Mouse (Mus musculus): Measurements from ENCODE around the gene Agap1.

- TF ChIP-seq CTCF (IDR thresholded peaks at IDR 0.05): no peak
- no peak for TF ChIP-seq EP300 (IDR thresholded peaks at IDR 0.05)
Observed at GRCm38 (mm10) chr1:89925501-89926190, 471.0 kb downstream of the Agap1 start.
